Mouse (Mus musculus) heart, adult 2 months (tissue): ENCODE data around the gene Prelid1. TPM values are rescaled to one million over a fixed set of nuclear protein-coding genes. Genes with fewer than 3 reads are reported as not detected.

ENCODE experiments used
- DNase-seq, 2 experiments: peaks; one replicate each; pipeline ENCODE4 v3.0.0; 2021
- H3K27ac ChIP-seq: fragments of 200-600 bp; 2 replicates; pipeline ENCODE4 v1.8.1; 2022
- H3K27me3 ChIP-seq: fragments of 200-500 bp; 2 replicates; pipeline ENCODE4 v1.6.1; 2012; ENCODE audit warnings: mild to moderate bottlenecking, low read length, inconsistent platforms, mixed read lengths; ENCODE audit not compliant: control insufficient read depth, insufficient read depth
- H3K36me3 ChIP-seq: fragments of 200-500 bp; 2 replicates; pipeline ENCODE4 v1.6.1; 2012; ENCODE audit warnings: low read length, inconsistent platforms; ENCODE audit not compliant: control insufficient read depth, insufficient read depth
- H3K4me1 ChIP-seq: fragments of 200-500 bp; 2 replicates; pipeline ENCODE4 v1.6.1; 2011; ENCODE audit warnings: low read length; ENCODE audit not compliant: control insufficient read depth, insufficient read depth
- H3K4me3 ChIP-seq: fragments of 200-600 bp; 2 replicates; pipeline ENCODE4 v1.8.1; 2022
- H3K79me2 ChIP-seq: fragments of 200-500 bp; replicated peaks from 2 replicates; pipeline ENCODE4 v1.6.1; 2012; ENCODE audit warnings: mild to moderate bottlenecking, inconsistent platforms, low read length, moderate library complexity, mixed read lengths; ENCODE audit not compliant: control insufficient read depth, insufficient read depth
- H3K9ac ChIP-seq: fragments of 200-500 bp; 2 replicates; pipeline ENCODE4 v1.6.1; 2012; ENCODE audit warnings: low read depth, mild to moderate bottlenecking, control low read depth, inconsistent platforms, low read length, mixed read lengths
- CTCF ChIP-seq: fragments of 200-600 bp; IDR thresholded peaks from 2 replicates; pipeline ENCODE4 v1.8.1; 2022; ENCODE audit warnings: antibody characterized with exemption, mild to moderate bottlenecking, moderate library complexity
- EP300 ChIP-seq: fragments of 200-500 bp; IDR thresholded peaks from 2 replicates; pipeline ENCODE4 v1.6.1; 2011; ENCODE audit warnings: low read depth, low read length, control low read depth; ENCODE audit not compliant: insufficient read depth
- POLR2A ChIP-seq: fragments of 200-500 bp; IDR thresholded peaks from 2 replicates; pipeline ENCODE4 v1.6.1; 2011; ENCODE audit warnings: mild to moderate bottlenecking, low read depth, low read length, control low read depth; ENCODE audit not compliant: insufficient read depth
- WGBS: fragments of 180-500 bp; shearing (Covaris S2); methylation state at CpG from one replicate; pipeline ENCODE4 v1.1.7; 2018; 5-methylcytosine and 5-hydroxymethylcytosine counted together
- intact Hi-C: fragments of 180-260 bp; cut with DNase I; formaldehyde crosslinking; loops from one replicate; pipeline ENCODE4 v1.15.1; 2025
- long read RNA-seq: library from polyadenylated mRNA; stranded (forward); transcript quantifications from one replicate; pipeline ENCODE4 v2.0.0, GENCODE M21; 2021
- polyA plus RNA-seq: library from polyadenylated mRNA; depleted of rRNA; stranded (reverse); fragments of >200 nt; gene quantifications from 2 replicates; pipeline ENCODE4 v1.2.3, GENCODE M21; 2012; rRNA removed
- total RNA-seq, 2 experiments: library from RNA; stranded (reverse); gene quantifications; 2 replicates each; pipeline ENCODE4 v1.2.3; 2021

Gene Prelid1
- total RNA-seq = 10 to 100 TPM; 37.4 to 40.8 TPM
- polyA plus RNA-seq = 67.4 and 70.1 TPM in 2 replicates
- long read RNA-seq, transcript Prelid1-201 (5 exons, 2,644 nt) = major isoform, 12 of 13 reads
- long read RNA-seq, partial matches to known transcripts = 0 of 13 reads
- long read RNA-seq, other reads (novel, unspliced or antisense) = 1 of 13 reads

DNA sequence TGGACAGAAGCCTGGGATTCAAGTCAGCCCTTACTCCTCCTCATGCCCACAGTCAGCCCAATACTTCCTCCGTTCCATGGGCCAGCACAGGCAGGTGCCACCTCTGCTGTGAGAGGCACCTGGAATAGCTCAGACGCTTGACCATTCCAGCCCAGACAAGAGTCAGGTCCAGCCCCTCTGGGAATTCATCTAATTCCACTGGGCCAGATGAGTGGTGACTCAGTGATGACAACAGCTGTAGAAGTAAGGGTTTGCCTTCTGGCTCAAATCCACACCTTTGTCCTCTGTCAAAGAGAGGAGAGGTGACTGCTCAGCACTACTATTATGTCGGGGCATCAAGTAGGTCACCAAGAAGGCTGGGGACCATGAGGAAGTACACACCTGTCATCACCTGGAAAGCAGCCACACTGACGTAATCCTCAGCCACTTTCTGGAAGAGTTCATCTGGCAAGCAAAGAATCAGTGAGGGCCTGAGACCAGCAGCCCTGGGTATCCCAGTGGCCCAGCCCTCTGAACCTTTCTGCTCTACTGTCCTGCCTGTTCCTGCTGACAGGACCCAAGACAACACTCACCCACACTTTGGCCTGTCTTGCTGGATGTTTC lies at the start of gene Prelid1:
TSS of gene Prelid1 (plus strand) at position 570 of the 603 bp plus-strand sequence.
- Histone ChIP-seq H3K36me3 (no peaks in the 10 kb centered on the region), H3K9ac (peak within 1 kb of the TSS; percentile 90), H3K27me3 (no peaks in the 10 kb centered on the region), H3K4me3 (peak within 1 kb of the TSS; percentile 84), H3K4me1 (peaks cover 3% of the 10 kb centered on the region), H3K27ac (peak within 1 kb of the TSS; percentile 85), H3K79me2 (peaks cover 3% of the 10 kb centered on the region; the same call in 1 of the 2 replicates)
- no peak for TF ChIP-seq CTCF
- TF ChIP-seq POLR2A = no peak
- TF ChIP-seq EP300 = no peak
- no peak for DNase-seq
- intact Hi-C loops = loop anchor here (5.0 to 10.0 kb wide), 3 partner anchors 108 to 215 kb away; partner anchors contain the start of genes Uimc1 and Zfp346
- 42% methylated on average over 4 of the region's 4 CpGs for WGBS

DNA sequence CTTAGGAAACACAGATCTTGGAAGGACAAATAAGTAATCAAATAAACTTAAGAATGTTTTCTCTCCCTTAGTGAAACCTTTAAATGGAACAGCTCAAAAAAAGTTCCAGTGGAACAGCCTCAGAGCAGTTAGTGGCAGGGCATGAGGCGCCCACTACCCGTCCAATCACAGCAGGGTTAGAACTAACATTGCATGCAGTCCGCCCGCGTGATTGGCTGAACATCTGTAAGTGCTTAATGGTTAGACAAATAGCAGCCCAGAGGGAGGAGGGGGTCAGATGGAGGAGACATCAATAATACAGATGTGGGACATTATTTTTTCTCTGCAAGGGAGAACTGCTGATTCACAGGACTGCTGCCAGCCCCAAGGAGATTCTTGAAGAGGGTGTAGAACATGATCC lies 43.1 kb upstream of the Prelid1 start:
- H3K4me3 ChIP-seq = no peak overlapping the region
- DNase-seq = no peak
- H3K27ac ChIP-seq = no peak overlapping the region
- H3K4me1 ChIP-seq = no peaks in the 10 kb centered on the region
- H3K9ac ChIP-seq = no peak overlapping the region
- intact Hi-C loops = no loop called here
- peaks cover 4% of the 10 kb centered on the region for H3K36me3 ChIP-seq
- WGBS = 90% methylated on average over 5 of the region's 5 CpGs
- no peak for TF ChIP-seq CTCF
- no peak for TF ChIP-seq POLR2A
- no peak for TF ChIP-seq EP300
- no peaks in the 10 kb centered on the region for H3K27me3 ChIP-seq
- H3K79me2 ChIP-seq = no peaks in the 10 kb centered on the region; the same call in 1 of the 2 replicates

DNA sequence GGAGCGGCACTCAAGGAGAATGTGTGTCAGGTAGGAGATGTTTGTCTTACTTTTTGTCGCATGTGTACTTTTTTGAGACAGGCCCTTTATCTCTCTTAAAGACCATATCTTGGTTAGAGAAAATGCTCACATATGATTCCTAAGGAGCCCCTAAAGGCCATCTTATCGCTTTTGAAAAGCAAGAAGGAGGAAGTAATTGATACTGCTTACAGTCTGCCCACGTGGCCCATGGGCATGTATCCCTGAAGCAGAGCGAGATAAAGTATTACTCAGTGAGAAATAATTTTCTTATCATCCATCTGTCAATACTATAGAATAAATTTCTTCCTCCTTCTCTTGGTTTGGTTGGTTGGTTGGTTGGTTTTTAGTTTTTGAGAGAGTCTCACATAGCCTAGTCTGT lies 42.7 kb upstream of the Prelid1 start:
- DNase-seq = no peak
- TF ChIP-seq CTCF = no peak
- TF ChIP-seq EP300 = no peak
- no peak for TF ChIP-seq POLR2A
- Histone ChIP-seq H3K27ac (no peak overlapping the region), H3K9ac (no peak overlapping the region), H3K27me3 (no peaks in the 10 kb centered on the region), H3K79me2 (no peaks in the 10 kb centered on the region; the same call in 1 of the 2 replicates), H3K36me3 (peaks cover 4% of the 10 kb centered on the region), H3K4me3 (no peak overlapping the region), H3K4me1 (no peaks in the 10 kb centered on the region)
- WGBS = 70% methylated on average over 5 of the region's 5 CpGs
- intact Hi-C loops = no loop called here

DNA sequence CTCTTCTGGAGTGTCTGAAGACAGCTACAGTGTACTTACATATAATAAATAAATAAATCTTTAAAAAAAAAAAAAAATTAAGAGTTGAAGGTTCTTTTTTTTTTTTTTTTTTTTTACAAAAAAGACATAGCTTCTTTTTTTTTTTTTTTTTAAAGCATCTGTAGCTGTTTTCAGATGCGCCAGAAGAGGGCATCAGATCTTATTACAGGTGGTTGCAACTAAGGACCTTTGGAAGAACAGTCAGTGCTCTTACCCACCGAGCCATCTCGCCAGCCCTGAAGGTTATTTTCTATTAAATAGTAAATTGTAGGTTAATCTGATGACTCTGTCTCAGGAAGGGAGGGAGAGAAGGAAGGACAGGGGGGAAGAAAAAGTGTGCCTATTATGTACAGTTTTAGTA lies 31.4 kb upstream of the Prelid1 start:
- peaks cover 4% of the 10 kb centered on the region; the same call in 1 of the 2 replicates for H3K36me3 ChIP-seq
- WGBS = 71% methylated on average over 3 of the region's 3 CpGs

DNA sequence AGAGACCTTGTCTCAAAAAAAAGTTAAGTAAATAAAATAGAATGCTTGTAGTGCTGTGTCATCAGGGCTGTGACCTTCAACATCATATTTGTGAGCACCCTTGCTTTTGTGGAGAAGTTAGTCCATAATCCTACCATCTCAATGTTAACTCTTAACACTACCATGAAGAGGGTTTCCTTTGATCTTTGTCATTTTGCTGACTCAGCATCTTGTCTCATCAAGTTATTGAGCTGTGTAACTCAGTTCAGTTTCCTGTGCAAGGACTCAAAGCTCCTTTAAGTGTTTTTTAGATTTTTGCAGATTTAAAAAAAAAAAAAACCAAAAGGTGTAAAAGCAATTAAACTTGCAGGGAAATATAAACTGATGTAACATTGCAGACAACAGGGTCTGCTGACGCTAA lies 23.5 kb upstream of the Prelid1 start:
- no peak overlapping the region for H3K9ac ChIP-seq
- H3K79me2 ChIP-seq = no peaks in the 10 kb centered on the region
- no peak for TF ChIP-seq POLR2A
- TF ChIP-seq EP300 = no peak
- TF ChIP-seq CTCF = no peak
- DNase-seq = no peak
- no peak overlapping the region for H3K27ac ChIP-seq
- H3K4me1 ChIP-seq = no peaks in the 10 kb centered on the region
- WGBS = 98% methylated on average over 1 of the region's 1 CpGs
- no peaks in the 10 kb centered on the region for H3K27me3 ChIP-seq
- no peak overlapping the region for H3K4me3 ChIP-seq
- intact Hi-C loops = no loop called here
- H3K36me3 ChIP-seq = peaks cover 4% of the 10 kb centered on the region

More for the DNA sequence above, 31.4 kb upstream of the Prelid1 start:
- H3K9ac ChIP-seq = no peak overlapping the region
- H3K79me2 ChIP-seq = peaks cover 1% of the 10 kb centered on the region; the same call in 1 of the 2 replicates
- H3K4me3 ChIP-seq = no peak overlapping the region
- TF ChIP-seq EP300 = no peak
- TF ChIP-seq CTCF = peak; percentile 38
- no peak for TF ChIP-seq POLR2A
- no peaks in the 10 kb centered on the region for H3K27me3 ChIP-seq
- intact Hi-C loops = no loop called here
- no peak overlapping the region for H3K27ac ChIP-seq
- no peaks in the 10 kb centered on the region for H3K4me1 ChIP-seq
- no peak for DNase-seq

DNA sequence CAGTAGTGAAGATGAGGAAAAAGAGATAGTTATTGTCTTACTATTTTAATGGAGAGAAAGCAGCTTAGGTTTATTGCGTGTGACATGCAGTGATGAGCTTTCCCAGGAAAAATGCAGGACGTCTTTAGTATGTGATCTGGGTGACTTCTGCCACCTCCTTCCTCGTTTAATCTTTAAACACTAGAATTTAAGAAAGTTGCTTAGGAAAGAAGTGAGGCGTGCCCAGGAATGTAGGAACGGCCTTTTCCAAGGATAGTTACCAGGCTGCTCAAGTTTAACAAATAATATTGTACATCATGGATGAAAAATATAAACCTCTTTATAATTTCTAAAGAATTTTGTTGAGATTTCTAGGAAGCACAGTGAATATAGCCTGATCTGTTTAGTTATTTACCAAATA lies 19.4 kb upstream of the Prelid1 start:
- H3K4me1 ChIP-seq = no peaks in the 10 kb centered on the region
- WGBS = 82% methylated on average over 5 of the region's 5 CpGs
- no peak overlapping the region for H3K4me3 ChIP-seq
- intact Hi-C loops = no loop called here
- DNase-seq = no peak
- peaks cover 5% of the 10 kb centered on the region for H3K36me3 ChIP-seq
- no peak overlapping the region for H3K27ac ChIP-seq
- TF ChIP-seq POLR2A = no peak
- no peak for TF ChIP-seq CTCF
- TF ChIP-seq EP300 = no peak
- no peaks in the 10 kb centered on the region for H3K27me3 ChIP-seq
- no peaks in the 10 kb centered on the region for H3K79me2 ChIP-seq
- no peak overlapping the region for H3K9ac ChIP-seq
